Mouse (Mus musculus) left cerebral cortex, adult 2 months (tissue): ENCODE results near the gene Cdh22. TPM values are rescaled to one million over a fixed set of nuclear protein-coding genes. Genes with fewer than 3 reads are reported as not detected.
A peak's percentile ranks its signal among the peaks of the same experiment; 100 is the strongest.

Experiments used
- DNase-seq, 2 experiments: peaks; one replicate each; pipeline ENCODE4 v3.0.0; 2021 to 2022; ENCODE audit warnings: low spot score in 2 of 2, mixed read lengths in 1 of 2; ENCODE audit errors: extremely low spot score in 1 of 2
- H3K27ac ChIP-seq: fragments of 200-600 bp; 2 replicates; pipeline ENCODE4 v1.8.1; 2022
- H3K4me3 ChIP-seq: fragments of 200-600 bp; 2 replicates; pipeline ENCODE4 v1.8.1; 2022
- CTCF ChIP-seq: fragments of 200-600 bp; IDR thresholded peaks from 2 replicates; pipeline ENCODE4 v1.8.1; 2022; ENCODE audit warnings: antibody characterized with exemption, mild to moderate bottlenecking, moderate library complexity
- intact Hi-C: fragments of 180-260 bp; cut with DNase I; formaldehyde crosslinking; loops from one replicate; pipeline ENCODE4 v1.15.1; 2025
- total RNA-seq, 2 experiments: library from RNA; stranded (reverse); gene quantifications; 2 replicates each; pipeline ENCODE4 v1.2.3; 2021

Cdh22 gene
- total RNA-seq, 2 experiments from 2014 or later, result 58.7 to 60.6 TPM

DNA sequence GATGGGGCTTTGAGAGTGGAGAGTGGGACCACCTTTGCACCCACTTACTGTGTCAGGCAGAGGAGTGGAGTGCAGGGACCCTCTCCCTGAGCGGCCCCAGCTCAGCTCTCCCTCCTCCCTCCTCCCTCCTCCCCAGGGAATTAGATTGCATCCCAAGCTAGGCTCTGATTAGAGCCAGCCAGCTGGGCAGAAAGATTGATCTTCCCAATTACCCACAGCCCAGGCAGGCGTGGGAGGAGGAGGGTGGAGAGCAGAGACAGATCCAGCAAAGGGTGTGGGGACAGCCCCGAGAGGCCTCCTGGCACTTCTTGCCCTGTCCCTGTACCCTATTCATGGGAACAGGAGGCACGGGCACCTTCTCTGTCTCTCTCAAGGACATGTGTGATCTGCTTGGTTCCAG, 105.5 kb downstream of the Cdh22 start:
- DNase-seq, result no peak
- TF ChIP-seq CTCF, result no peak

GRCm38 (mm10) chr2:165126896-165127562, 107.6 kb downstream of the Cdh22 start:
- H3K27ac ChIP-seq, result no peak overlapping the region

More for the DNA sequence above, 105.5 kb downstream of the Cdh22 start:
- intact Hi-C loops, result no loop called here
- Histone ChIP-seq H3K27ac (no peak overlapping the region), H3K4me3 (no peak overlapping the region)

DNA sequence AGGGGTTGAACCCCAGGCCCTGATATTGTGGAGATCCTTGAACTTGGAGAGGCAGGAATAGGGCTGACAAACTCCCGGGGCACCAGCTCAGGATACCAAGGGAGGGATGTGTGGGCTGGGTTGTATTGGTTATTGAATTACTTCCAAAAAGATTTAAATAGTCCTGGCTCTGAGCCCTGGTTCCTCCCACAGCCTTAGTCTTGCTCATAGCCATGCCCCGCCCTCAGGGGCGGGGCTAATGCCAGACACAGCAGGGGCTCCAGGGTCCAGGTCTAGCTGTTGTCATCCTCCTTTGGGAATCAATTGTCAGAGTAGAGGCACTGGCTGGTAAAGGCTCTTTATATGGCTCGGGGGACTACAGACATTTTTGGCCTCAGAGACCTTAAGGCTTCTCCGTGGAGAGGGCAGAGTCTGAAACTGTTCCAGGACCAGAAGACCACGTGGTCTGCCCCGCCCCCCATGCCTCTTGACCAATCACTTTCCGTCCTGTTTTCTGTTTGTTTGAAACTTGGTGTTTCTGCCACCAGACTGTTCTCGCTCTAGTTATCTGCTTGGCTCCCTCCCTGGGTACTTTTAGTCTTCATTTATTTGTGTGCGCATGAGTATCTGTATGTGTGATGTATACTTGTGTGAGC, 113.3 kb downstream of the Cdh22 start:
- no peak for DNase-seq
- no peak for TF ChIP-seq CTCF
- intact Hi-C loops, result no loop called here
- Histone ChIP-seq H3K27ac (no peak overlapping the region), H3K4me3 (no peak overlapping the region)

More at GRCm38 (mm10) chr2:165126896-165127562, 107.6 kb downstream of the Cdh22 start:
- DNase-seq, result no peak
- H3K4me3 ChIP-seq, result no peak overlapping the region
- no peak for TF ChIP-seq CTCF
- intact Hi-C loops, result no loop called here

- no peak for TF ChIP-seq CTCF
- DNase-seq, result no peak
- intact Hi-C loops, result no loop called here
- H3K4me3 ChIP-seq, result no peak overlapping the region
- H3K27ac ChIP-seq, result no peak overlapping the region
Observed at GRCm38 (mm10) chr2:165120765-165121164, 113.9 kb downstream of the Cdh22 start.

GRCm38 (mm10) chr2:165113733-165114132, 120.9 kb downstream of the Cdh22 start:
- no peak for TF ChIP-seq CTCF

DNA sequence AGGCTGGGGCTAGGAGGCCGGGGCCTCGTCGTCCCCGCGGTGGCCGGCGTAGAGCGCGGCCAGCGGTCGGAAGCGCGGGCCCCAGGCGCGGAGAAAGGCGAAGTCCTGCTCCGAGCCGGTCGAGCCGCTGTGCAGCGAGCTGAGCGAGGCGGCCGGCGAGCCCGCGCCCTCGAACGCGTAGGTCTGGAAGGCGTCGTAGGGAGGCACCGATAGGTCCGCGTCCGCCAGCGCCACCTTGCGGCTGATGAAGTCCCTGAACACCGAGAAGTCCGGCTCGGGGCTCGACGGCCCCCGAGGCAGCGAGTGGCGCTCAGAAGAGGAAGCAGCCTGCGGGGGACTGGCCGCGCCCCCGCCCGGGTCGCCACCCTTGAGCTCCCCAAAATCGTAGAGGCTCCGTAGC, 122.5 kb downstream of the Cdh22 start:
- intact Hi-C loops, result loop anchor here (5.0 kb wide), 1 partner anchor 35 kb away; no protein-coding TSS in a partner anchor
- peak; percentile 64 to 70 for DNase-seq

More at GRCm38 (mm10) chr2:165113733-165114132, 120.9 kb downstream of the Cdh22 start:
- intact Hi-C loops, result loop anchor here (5.0 kb wide), 1 partner anchor 36 kb away; no protein-coding TSS in a partner anchor
- Histone ChIP-seq H3K27ac (no peak overlapping the region), H3K4me3 (no peak overlapping the region)
- no peak for DNase-seq

DNA sequence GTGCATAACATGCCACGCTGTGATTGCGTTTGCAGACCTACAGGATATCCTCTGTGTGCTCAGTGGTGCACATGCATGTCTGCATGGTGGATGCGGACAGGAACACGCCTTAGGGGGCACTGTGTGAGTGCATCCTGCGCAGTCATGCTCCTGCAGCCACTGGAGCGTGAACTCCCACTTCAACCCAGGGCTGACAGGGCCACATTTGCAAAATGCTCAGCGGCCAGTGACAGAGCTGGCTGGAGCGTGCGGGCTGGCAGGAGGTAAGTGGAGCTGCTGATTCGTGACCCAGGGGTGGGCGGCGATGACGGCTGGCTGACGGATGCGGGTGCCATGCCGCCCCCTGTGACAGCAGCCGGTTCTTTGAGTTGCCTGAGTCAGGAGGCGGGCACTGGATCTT, 128.1 kb downstream of the Cdh22 start:
- intact Hi-C loops, result no loop called here
- H3K4me3 ChIP-seq, result no peak overlapping the region
- no peak for DNase-seq

More for the DNA sequence above, 122.5 kb downstream of the Cdh22 start:
- TF ChIP-seq CTCF, result peak; percentile 80
- Histone ChIP-seq H3K27ac (no peak overlapping the region), H3K4me3 (no peak overlapping the region)

DNA sequence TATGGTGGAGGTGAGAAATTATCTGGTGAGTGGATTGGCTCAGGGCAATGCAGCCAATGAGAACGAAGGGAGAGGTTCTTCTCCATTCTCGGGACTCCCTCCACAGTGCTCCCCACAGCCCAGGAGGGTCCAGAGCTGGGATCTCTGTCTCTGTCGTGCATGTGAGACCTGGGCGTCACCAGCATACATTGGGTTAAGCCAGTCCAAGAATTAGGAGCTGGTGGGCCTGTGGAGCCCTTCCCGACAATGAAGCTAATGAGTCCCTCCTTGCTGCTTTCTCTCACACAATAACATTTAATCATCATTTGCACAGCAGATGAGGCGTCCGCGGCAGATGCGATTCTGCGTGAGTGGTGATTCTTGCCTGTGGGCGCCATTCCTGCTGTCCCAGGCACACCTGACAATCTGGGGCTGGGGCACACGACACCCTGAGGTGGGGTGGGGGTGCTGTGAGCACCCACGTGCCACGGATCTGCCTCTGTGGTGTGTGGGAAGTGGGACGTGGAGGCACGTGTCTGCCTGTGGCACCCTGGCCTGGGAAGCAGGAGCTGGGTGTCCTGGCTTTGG, 129.1 kb downstream of the Cdh22 start:
- H3K27ac ChIP-seq, result no peak overlapping the region
- no peak overlapping the region for H3K4me3 ChIP-seq
- intact Hi-C loops, result no loop called here
- peak in 1 of 2 experiments; percentile 30 for DNase-seq
- TF ChIP-seq CTCF, result no peak

More for the DNA sequence above, 128.1 kb downstream of the Cdh22 start:
- no peak for TF ChIP-seq CTCF
- H3K27ac ChIP-seq, result no peak overlapping the region

DNA sequence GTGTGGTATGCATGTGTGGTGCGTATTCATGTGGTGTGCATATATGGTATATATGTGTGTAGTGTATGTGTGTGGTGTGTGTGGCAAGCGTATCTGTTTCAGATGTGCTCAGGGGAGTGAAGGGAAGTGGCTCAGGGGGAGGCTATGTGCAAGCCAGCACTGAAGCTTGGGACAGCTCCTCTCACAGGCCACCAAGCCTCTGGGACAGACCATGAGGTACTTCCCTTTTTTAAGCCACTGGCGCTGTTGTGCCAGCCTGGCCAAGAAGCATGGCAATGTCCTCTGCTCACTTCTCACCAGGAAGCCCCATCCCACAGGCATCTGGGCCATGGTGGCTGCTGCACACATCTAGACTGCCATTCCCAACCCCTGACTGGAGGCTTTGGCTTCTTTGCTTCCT, 131.7 kb downstream of the Cdh22 start:
- Histone ChIP-seq H3K27ac (no peak overlapping the region), H3K4me3 (no peak overlapping the region)
- DNase-seq, result no peak
- intact Hi-C loops, result no loop called here
- no peak for TF ChIP-seq CTCF

DNA sequence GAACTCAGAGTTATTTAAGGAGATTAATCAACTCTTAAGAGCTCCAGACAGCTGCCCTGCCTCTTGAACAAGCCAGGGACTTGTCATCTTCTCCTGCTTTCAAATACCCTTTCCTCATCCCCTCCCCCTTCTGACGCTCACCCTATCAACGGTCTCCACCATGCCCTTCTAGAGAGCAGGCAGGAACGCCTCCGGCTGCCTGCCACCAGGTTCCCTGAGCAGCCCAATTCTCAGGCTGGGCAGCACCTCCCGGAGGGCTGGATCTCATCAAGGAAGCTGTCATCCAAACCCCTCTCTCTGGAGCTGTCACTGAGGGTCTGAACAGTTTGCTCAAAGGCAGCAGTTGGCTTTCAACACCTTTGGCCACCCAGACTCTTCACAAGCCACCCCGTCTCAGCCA, 133.9 kb downstream of the Cdh22 start:
- Histone ChIP-seq H3K27ac (no peak overlapping the region), H3K4me3 (no peak overlapping the region)
- no peak for TF ChIP-seq CTCF
- DNase-seq, result no peak
- intact Hi-C loops, result no loop called here

DNA sequence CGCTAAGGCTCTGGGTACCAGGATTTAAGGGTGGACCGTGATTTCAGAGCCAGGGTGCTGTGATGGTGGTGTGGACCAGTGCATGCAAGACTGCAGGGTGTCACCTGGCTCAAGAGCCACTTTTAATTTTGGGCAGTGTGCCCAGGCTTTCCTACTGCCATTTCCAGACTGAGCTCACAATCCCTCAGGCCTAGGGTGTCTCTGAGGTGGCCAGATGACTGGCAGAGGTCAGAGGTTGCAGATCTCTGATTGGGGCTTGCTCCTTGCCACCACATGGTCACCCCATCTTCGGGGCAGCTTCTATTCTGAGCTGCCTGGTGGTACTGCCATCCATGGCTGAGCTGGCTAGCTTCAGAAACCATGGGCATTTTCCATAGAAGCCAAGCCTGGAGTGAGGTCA, 135.8 kb downstream of the Cdh22 start:
- TF ChIP-seq CTCF, result no peak
- intact Hi-C loops, result no loop called here
- no peak for DNase-seq
- Histone ChIP-seq H3K4me3 (no peak overlapping the region), H3K27ac (no peak overlapping the region)

DNA sequence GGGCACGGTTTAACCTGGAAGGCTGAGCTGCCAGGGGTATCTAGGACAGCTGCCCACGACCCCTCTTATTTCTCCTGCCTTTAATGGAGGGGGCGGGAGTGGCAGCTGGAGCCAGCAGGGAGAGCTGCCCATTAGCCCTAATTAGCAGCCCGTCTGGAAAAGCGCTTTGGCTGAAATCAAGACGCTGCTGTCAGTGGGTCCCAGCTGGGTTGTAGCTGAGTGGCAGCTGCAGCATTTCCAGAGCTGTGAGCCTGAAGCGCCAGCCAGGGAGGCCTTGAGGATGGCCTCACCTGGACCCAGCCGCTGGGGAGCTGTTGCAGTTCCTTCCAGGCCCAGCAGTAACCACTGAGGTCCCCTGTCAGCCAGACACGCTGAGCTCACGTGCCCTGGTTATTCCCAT, 138.3 kb downstream of the Cdh22 start:
- no peak overlapping the region for H3K4me3 ChIP-seq
- no peak for DNase-seq
- TF ChIP-seq CTCF, result no peak
- H3K27ac ChIP-seq, result no peak overlapping the region
- intact Hi-C loops, result no loop called here

DNA sequence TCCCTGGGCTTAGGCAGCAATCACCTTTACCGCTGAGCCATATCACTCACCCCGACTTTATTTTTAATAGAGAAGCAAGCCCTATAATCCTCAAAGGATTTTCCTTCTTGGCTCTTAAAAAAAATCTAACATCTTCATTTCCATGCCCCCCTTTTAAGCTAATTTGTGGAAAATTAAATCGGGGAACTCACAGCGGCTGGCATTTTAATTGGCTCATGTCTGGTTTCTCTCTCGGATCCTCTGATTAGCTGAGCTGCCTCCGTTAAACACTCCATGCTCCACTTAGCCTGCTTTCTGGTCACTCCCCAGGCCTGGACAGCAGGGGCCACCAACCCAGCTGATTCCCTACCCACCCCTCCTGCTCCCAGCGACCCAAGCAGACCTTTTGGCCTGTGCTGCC, 142.3 kb downstream of the Cdh22 start:
- Histone ChIP-seq H3K4me3 (no peak overlapping the region), H3K27ac (no peak overlapping the region)
- DNase-seq, result no peak
- no peak for TF ChIP-seq CTCF
- intact Hi-C loops, result no loop called here
